Mouse (Mus musculus) layer of hippocampus, postnatal 36 days (tissue): ENCODE measurements around the gene Lipt1. TPM values are rescaled to one million over a fixed set of nuclear protein-coding genes. Genes with fewer than 3 reads are reported as not detected.
A peak's percentile ranks its signal among the peaks of the same experiment; 100 is the strongest.

Experiments
- DNase-seq, 2 experiments: peaks; one replicate each; pipeline ENCODE4 v3.0.0; 2022
- total RNA-seq, 2 experiments: library from RNA; stranded (reverse); gene quantifications; 2 replicates each; pipeline ENCODE4 v1.2.3; 2021

Gene Lipt1
- total RNA-seq = 1 to 10 TPM; 7.5 to 7.7 TPM

DNA sequence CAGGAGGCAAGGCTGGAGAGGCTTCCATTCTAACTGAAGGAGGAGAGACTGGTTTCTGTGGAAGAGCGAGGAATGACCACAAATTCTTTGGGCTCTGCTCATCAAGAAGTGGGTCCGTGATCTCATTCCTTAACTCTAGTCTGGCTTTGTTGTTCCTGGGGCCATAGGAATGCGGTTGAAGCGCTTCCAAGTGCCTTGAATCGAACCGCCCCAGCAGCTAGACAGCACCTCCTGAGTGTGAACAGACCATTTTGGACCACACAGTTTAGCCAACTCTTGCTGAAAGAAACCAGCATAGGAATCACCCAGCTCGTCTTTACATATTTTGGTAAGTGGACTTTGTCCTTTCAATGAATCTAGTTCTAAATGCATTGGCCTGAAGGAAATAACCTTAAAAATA, at the start of gene Lipt1:
Lipt1 (plus strand) TSS at position 35 of the 400 bp plus-strand sequence.
- peak in 1 of 2 experiments; percentile 20 for DNase-seq

DNA sequence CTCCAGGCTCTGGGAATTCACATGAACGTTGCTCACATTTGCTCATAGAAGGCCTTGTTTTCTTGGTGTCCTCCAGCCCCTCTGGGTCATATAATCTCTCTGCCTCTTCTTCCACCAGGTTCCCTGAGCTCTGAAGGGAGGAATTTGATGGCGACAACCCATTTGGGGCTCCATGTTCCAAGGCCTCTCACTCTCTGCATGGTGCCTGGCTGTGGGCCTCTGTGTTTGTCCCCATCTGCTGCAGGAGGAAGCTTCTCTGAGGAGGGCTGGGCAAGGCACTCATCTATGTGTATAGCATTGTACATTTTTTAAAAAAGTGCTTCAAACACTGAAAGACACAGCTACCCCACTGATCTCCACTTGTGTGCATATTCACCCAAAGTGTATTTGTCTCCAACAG, 39.9 kb upstream of the Lipt1 start:
- no peak for DNase-seq

DNA sequence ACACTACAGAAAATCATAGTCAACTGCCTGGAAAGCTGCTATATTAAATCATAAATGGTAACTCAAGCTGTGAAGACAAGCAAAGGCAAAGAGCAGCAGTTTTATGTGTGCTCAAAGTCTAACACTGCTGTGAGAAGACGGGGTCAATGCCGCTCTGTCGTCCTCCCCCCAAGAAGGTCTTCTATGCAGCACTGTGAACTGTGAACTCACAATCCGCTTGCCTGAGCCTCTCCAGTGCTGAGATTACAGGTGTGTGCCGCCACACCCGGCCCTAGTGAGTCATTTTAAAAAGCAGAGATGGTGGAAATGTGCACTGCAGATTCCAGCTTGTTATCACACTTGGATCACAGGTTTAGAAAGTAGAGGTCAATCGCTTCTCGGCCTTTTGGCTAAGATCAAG, 24.7 kb upstream of the Lipt1 start:
- DNase-seq = no peak

DNA sequence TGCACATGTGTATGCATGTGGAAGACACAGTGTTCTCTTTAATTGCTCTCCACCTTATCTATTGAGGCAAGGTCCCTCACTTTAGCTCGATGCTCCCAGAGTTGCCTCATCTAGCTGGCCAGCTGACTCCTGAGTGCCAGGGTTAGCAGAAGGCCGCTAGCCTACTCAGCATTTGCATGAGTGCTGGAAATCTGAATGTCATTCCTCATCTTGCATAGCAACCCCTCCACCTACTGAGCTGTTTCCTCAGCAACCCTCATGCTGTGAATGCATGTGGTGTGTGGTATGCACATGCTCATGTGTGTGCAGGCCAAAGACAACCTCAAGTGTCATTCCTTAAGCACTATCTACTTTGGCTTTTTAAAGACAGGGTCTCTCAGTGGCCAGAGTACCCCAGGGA, 20.8 kb upstream of the Lipt1 start:
- peak; percentile 41 for DNase-seq

DNA sequence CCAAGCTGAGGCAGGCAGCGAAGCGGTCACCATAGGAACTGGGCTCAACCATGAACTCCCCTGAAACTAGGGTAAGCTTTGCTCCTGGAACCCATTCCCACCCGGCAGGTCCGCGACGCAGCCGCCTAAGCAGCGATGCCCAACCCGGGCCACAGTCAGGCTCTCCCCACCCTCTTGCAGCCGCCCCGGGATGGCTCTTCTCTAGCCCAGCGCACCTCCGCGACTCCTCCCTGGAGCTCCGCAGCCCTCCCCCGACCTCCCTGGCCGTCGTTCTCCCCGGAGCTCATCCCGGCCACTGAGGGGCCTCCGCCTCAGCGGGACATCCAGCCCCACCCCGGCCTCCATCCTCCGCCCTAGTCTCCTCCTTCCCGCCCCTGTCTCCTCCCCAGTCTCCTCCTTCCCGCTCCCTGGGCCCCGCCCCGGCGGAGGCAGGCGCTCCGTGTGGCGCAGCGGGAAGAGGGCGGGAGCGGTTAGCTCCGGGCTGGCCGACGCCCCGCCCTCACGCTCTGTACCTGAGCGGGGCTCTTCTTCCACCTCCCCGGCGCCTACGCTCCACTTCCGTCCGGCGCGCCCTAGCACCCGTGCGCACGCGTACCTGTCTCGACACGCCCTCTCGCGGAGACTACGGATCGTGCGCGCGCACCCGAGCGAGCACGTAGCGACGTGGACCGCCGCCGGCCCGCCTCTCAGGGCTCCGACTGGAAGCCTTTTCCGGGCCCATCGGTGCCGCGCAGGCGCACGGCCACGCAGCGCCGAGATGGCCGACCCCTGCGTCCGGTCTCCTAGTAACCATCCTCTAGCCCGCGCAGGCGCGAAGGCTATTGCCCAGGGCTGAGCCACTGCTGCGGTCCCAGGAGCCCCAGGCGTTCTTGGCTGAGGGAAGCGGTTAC, 6.8 kb upstream of the Lipt1 start:
- DNase-seq = peak; percentile 99 to 100

DNA sequence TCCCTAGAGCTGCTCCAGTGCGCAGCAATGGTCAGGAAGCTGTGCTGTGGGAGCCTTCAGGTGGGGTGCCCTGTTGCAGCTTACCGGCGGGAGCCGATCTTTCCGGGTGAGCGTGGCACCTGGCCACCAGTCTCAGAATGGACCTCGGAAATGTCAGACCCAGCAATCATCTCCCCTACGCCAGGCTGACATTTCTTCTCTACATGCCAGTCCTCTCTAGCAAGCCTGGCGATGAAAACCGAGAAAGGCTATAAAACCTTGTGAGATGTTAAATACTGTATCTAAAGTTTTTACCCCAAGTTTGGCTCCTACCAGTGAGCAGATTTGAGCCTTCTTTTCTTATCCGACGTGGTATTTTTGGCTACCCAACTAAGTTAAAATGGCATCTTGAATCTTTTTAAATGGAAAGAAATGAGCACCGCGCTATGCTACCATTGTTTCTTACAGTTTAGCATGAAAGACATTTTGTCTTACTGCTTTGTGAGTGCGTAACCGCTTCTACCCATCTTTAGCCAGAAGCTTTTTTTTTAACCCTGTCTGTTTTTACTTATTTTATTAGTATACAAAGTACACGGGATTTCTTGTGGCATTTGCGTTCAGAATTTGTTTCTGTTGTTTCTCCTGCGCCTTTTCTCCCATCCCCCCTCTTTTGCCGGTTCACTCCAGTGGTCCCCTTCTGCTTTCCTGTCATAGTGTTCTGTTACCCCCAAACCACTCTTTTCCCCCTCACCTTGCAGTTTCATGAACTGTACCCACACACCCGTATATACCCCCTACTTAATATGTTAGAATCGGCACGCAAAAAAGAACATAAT, 5.9 kb upstream of the Lipt1 start:
- DNase-seq = no peak

DNA sequence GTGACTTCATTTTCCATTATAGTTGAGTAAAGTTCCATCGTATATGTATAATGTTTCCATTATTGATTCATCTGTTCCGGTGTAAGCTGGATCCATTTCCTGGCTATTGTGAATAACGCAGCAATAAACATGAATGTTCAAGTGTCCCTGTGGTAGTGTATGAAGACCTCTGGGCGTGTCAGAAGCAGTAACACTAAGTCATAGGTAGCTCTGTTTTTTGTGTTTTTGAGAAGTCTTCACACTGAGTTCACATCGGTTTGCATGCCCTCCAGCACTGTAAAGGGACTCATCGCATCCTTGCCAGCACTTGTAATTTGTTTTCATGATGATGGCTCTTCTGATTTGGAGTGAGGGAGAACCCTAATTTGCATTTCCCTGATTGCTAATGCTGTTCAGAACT, 5.3 kb upstream of the Lipt1 start, which contains the start of gene Tsga10:
Tsga10 (minus strand) TSS at position 144 of the 400 bp plus-strand sequence.
- no peak for DNase-seq

DNA sequence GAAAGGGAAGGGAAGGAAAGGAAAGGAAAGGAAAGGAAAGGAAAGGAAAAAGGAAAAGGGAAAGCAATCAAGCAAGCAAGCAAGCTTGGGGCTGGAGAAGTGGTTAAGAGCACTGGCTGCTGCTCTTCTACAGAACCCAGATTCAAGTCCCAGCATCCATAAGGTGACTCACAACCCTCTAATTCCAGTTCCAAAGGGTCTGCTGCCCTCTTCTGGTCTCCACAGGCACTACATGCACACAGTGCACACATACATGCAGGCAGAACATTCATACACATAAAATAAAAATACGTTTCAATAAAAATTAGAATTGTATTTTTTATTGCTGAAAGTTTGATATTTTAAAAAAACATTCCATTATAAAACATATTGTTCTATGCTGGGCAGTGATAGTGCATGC, 4.5 kb upstream of the Lipt1 start:
- DNase-seq = no peak

DNA sequence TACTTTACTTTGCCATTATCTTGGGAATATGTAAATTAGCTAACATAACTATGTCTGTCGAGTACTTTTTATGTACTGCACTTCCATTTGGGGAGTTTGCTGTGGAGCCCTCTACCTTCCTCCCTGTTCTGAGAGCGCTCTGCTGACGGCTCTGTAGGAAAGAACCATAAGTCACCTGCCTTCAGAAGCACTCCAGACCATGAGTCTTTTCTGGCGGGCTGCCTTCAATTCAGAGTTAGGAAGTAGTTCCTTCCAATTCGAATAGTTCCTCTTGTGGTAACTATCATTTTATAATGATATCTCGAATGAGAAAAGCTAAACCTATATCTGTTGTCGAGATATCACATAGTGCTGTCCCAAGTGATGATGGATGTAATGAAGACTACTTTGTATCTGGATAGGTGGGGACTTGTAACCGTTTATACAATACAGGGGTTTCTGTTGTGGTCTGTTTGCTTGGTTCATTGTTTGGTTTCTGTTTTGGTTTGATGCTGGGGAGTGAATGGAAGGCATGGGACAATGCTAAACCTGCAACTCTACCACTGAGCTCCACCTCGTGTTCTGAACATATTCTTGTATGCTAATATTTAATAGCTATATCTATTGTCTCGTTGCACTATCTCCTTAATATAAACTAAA, 3.7 kb upstream of the Lipt1 start:
- DNase-seq = no peak

DNA sequence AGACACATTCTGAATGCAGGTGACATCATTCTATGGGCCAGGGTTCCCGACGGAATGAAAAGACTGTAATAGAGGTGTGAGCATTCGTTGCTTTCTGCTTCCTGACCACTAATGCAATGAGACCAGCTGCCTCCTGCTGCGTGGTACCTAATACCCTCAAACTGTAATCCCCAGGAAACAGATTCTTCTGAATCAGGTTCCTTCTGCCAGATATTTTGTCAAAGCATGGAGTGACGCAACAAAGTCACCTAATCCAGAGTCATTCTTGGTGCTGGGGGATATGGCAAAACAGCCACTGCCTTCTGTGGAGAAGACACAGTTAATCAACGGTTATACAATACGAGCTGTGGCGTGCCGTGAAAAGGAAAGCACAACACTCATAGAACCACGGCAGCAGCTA, 2.9 kb upstream of the Lipt1 start:
- DNase-seq = no peak

DNA sequence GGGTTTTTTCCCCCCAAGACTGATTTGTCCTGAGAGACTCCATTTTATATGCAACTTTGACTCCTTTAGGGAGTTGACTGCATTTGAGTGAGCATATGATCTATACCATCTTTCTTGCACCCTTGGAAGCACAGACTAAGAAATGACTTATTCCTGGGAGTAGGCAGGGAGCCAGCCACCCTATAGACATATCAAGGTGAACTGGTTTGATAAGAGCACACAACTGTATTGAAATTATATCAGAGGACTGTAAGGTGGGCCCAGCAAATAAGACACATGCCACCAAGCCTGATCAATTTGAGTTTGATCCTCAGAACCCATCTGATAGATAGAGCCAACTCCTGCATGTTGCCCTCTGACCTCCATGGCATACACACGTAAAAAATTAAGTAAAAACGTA, 2.2 kb upstream of the Lipt1 start:
- no peak for DNase-seq

DNA sequence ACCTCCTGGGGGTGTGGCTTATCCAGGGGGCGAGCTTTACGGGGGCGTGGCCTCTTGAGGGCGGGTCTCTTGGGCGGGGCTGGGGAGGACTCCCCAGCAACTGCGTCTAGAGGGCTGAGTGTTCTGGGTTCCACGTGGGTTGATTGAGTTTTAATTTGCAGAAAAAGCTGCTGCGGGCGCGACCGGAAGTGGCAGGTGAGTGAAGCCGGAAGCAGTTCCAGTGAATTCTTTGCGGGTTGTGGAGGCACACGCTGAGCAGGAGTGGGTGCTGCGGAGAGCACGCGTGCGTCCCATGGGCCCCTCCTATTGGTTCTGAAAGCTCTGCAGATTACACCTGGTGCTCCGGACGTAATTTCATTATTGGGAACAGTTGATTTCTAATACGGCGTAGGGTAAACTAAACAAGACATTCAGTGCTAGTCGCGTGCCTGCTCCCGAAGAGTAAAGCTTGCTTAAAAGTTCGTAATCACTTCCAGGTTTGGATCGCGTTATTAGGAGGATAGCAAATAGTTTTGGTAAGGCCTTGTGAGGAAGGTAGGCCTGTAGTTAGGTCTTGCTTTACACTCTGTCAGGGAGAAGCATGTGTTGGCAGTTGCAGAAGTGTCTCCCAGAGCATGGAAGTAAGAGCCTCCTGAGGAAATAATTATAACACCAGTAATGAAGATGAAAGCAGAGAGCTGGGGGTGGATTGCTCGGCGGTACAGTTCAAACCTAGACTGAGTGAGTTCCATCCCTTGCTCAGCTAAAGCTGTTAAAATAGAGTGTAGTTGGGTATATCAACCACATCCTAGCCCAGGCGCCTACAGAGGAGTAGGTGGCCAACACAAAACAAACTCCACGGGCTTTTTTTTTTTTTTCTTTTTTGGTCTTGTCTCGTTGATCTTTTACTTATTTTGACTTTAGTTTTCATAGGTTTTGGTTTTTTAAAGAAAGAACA, 861 bp downstream of the Lipt1 start:
- peak; percentile 76 to 77 for DNase-seq

DNA sequence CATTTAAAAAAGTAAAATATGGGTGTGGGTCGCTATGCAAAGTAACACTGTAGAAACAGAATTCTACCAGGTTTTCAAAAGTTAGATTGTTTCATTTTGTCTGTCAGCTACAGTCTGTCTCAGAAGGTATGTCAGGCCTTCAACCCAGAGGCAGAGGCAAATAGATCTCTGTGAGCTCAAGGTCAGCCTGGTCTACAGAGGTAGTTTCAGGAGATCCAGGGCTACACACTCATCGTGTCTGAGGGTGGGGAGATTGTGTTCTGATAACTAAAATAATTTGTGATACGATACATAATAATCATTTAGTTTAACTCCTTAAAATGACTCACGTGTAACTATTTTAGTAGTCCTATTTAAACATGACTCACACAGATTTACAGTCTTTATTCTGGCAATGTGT, 1.6 kb downstream of the Lipt1 start:
- no peak for DNase-seq

DNA sequence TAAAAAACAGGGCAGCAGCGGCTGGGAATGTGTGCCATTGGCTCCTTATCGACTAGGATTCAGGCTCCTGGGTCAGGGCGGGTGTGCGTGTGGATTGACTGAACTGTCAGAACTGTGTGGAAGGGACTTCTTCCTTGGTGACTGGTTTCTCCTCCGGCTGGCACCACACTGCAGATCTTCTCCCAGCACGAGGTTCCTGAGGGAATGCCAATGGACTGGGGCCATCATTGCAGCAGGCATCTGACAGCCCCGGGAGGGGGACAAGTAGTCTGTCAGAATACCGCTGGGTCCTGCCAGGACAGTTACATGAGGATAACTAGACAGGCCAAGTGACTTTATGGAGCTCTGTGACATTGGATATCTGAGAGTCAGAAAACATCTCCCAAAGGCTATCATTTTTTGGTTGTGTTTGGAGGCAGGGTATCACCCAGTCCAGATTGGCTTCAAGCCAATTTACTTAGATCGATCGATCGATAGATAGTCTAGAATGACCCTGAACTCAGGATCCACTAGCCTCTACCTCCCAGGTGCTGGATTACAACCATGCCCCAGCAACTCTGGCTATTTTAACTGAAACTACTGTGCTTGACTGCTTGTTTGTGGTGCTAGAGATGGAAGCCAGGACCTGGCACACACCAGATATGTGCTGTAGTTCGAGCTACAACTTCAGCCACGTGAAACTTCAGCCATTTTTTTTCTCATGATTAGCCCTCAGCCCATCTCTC, 6.4 kb downstream of the Lipt1 start:
- DNase-seq = no peak

DNA sequence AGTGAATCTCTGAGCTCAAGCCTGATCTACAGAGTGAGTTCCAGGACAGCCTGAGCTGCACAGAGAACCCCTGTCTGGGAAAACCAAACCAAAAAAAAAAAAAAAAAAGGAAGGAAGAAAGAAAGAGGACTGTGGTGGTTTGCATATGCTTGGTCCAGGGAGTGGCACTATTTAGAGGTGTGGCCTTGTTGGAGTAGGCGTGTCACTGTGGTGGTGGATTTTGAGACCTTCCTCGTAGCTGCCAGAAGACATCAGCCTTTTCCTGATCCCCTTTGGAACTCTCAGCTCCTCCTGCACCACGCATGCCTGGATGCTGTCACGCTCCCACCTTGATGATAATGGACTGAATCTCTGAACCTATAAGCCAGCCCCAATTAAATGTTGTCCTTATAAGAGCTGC, 11.9 kb downstream of the Lipt1 start:
- DNase-seq = no peak

DNA sequence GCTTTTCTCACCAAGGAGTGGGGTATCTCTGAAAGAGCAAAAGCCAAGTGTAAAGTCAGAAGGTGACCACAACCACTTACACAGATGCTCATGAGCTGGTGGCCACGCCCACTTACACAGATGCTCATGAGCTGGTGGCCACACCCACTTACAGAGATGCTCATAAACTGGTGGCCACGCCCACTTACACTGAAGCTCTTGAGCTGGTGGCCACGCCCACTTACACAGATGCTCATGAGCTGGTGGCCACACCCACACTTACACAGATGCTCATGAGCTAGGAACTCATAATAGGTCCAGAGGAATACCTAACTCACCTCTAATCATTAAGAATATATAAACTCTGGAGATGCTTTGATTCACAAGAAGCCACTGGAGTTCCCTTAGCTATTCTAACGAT, 12.9 kb downstream of the Lipt1 start:
- DNase-seq = no peak

DNA sequence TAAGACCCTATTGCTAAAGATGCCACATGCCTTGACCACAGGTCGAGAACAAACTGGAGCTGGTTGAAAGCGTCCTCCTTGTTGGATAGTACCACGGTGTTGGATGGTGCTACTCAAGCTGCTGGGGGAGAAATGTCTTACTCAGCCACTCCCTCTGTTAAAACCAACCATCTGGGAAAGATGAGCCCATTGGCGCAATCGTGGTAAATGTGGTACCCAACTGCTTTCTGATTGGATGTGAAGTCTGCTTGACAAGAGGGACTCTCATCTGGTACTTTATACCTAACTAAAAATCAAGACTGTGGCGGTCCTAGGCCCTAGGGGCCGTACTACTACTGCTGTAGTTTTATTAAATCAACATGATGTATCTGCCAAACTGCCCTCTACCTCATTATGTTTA, 17.7 kb downstream of the Lipt1 start:
- no peak for DNase-seq

DNA sequence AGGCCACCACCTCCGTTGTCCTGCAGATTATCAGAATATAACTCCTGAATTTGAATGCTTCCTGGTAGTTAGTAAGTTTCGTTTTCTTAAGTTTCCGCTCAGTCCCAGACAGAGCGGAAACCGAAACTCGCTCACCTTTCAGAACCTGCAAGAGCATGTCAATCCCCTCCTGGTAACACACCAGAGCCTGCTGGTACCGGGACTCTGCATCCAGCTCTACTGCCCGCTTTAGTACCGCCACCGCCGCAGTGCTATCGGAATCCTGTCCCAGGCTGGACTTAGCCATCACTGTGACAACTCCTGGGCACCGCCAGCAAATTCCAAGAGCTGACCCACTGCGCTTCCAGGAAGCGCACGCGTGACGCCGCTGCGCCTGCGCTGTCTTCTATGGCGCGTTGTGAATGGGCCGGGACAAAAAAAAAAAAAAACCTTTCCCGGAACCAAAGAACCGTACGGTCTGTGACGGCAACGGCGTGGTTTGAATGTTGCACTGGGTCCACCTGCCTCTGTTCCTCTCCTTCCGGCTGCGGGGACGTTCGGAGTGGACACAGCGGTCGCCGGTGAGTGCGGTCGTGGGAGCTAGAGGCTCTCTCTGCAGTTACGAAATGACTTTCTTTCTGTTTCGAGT, 18.6 kb downstream of the Lipt1 start, which contains the start of the genes Mitd1 and Mrpl30:
Mitd1 (minus strand) TSS at position 387 of the 628 bp plus-strand sequence.
Mrpl30 (plus strand) TSS at position 453 of the 628 bp plus-strand sequence.
- peak; percentile 87 to 90 for DNase-seq

DNA sequence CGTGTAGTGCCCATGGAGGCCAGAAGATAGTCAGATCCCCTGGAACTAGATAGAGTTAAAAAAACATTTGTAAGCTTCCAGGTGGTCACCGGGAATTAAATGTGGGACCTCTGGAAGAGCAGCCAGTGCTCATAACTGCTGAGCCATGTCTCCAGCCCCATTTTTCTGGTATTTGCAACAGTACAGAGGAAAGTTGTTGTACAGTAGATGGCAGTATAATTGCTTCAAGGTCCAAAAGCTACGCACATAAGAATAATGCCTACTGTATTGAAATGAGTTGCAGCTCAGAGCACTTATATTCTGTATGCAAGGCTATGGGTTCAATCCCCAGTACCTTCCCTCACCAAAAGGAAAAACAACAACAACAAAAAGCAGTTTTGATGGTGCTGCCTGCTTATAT, 19.9 kb downstream of the Lipt1 start:
- DNase-seq = no peak

DNA sequence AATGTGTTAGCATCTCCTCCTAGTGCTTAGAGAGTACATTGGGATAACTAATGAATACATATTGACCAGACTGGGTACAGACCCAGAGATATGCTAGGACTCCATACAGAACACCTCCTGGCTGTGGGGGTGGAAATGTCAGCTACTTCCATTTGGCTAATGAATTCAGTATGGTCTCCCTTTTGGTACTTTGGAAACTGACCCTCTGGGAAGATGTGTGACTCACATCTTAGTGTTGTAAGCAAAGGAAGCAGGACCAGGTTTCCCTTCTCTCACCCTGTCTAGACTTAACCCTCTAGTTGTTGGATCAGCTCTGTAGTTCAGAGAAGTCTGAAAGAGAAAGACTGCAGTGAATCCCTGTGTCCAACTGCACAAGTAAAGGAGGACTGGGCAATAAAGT, 23.1 kb downstream of the Lipt1 start:
- DNase-seq = no peak

DNA sequence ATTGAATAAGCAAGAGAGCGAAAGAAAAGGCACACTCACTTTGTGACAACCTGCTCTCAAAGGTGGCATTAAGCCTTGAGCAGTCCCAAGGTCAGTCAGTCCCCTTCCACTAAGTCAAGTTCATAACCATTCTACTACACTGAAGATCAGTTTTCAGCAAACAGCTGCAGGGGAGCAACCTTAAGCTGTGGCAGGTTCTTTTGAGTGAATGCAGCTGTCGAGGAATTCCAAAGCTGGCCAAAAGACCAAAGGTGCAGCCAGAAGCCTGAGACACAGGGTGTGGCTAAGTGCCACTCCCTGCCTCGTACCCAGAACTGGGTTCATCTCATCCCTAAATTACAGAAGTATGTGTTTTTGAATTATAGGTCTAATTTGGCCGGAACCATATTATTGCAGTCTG, 28.3 kb downstream of the Lipt1 start:
- DNase-seq = no peak
